Mouse (Mus musculus): Measurements from ENCODE around the gene Izumo2.
"Not testable (repeated sequence)": the region's sequence is repeated elsewhere in the genome, so short reads cannot be mapped to it uniquely, and the experiment has no call there.

Gene Izumo2

GRCm38 (mm10) chr7:44701921-44702320 is 6.6 kb upstream of the Izumo2 start:
- DNase-seq, result peak; percentile 67 to 76

DNA sequence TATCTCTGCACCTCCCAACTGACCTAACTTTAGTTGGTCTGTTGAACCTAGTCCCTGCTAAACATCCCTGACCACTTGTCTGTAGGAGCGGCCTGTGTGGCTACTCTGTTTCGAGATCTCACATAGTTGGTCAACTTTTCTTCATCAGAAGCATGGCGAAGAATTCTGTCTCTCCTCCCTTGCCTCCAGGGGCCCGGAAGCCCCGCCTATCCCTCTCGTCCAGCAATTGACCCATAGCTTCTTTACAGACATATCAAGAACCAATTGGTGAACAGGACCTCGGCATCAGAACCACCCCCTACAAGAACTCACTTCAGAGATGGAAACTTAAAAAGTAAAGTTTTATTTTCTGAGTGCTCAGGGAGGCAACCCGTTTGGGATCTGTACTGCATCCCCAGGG is 5.6 kb upstream of the Izumo2 start:
- no peak for DNase-seq

DNA sequence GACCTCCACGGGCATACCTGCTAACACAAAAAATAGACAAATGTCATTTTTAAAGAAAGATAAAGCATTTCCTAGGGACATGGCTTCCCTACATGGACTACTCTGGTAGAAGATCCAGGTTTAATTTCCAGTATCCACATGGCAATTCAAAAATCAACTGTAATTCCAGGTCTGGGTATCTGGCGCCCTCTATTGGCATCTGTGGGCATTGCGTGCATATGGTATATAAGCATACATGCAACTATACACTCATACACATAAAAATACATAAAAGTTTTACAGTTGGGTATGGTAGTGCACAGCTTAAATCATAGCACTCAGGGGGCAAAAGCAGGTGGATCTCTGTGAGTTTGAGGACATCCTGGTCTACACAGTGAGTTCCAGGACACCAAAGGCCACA is 4.2 kb upstream of the Izumo2 start:
- DNase-seq, result peak; percentile 57 to 75

DNA sequence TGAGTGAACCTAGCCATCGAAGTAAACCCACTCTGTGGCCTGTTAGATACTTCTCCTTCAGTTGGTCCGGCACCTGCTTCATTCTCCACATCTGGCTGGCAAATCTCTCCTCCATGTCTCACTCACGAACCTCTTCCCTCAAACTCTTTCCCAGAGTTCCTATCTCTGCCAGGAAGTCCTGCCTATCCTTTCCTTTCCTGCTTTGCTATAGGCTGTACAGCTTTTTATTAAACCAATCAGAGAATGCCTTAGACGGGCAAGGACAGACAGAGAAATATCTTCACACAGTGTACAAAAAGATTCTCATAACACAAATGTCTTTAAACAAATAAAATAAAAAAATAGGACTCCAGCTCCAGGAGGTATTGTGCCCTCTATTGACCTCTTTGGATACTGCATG is 3.5 kb upstream of the Izumo2 start:
- DNase-seq, result no peak

- DNase-seq, result no peak
Measured at GRCm38 (mm10) chr7:44706322-44706721, 2.2 kb upstream of the Izumo2 start.

- no peak for DNase-seq
Measured at GRCm38 (mm10) chr7:44707169-44707675, 1.3 kb upstream of the Izumo2 start.

GRCm38 (mm10) chr7:44708093-44708492 is 449 bp upstream of the Izumo2 start:
- DNase-seq, result not testable (repeated sequence)

DNA sequence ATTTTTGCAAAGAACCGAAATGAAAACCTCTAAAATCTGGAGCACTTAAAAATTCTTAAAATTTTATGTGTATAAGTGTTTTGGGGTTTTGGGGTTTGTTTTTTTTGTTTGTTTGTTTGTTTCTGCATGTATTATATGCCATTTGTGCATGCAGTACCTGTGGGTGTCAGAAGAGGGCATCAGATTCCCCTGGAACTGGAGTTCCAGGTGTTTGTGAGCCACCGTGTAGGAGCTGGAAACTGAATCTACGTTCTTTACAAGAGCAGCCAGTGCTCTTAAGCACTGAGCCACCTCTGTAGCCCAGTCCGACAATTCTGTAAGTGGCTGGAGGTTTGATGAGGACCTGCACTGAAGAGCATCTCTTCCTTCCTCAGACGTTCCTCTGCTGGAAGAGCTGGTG is 1.3 kb downstream of the Izumo2 start:
- no peak for DNase-seq

DNA sequence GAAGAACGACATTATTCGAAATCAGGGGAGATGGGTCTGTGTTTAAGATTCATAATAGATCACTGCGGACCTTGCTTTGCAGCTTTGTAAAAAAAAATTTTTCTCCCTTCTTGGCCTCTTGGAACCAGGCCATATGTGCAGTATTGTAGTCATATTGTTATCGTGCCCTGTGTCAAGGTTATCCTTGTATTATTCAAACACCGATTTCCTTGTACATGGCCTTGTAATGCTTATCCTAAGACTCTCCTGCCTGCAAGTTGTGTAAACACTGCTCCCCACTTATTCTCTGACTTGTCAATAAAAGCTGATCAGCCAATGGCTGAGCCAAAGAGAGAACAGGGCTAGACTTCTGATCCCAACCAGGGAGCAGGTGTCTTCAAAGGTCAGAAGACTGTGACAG is 13.5 kb downstream of the Izumo2 start:
- DNase-seq, result no peak

DNA sequence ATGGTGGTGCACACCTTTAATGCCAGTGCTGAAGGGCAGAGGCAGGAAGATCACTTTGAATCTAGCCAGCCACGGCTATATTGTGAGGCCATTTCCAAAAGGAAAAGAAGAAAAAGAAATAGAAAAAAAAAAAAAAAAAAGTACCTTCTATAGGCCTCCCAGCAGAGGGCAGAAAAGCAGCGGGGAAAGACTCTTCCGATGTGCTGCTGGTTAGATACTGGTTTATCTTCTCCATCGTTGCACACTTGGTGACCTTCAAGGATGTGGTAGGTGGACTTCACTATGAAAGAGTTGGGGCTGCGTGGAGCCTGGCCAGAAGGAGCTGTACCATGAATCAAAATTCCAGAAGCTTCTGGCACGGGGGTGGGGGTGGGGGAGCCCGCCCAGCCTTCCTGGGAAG is 15.8 kb downstream of the Izumo2 start:
- DNase-seq, result peak in 1 of 2 experiments; percentile 29

DNA sequence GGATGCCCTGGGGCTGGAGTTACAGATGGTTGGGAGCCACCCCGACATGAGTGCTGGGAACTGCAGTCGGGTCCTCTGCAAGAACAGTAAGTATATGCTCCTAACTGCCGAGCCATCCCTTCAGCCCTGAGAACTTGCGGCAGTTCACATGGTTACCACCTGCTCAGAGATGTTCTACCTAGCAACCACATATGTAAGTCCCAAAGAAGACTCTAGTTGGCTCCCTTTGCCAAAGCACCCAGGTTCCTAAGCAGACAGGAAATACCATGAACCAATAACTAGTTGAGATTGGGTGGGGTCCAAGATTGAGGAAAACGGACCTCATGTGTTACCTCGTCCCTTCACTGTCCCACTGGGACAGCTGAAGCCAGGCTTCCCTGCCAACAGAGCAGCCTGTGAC is 17.8 kb downstream of the Izumo2 start:
- no peak for DNase-seq

DNA sequence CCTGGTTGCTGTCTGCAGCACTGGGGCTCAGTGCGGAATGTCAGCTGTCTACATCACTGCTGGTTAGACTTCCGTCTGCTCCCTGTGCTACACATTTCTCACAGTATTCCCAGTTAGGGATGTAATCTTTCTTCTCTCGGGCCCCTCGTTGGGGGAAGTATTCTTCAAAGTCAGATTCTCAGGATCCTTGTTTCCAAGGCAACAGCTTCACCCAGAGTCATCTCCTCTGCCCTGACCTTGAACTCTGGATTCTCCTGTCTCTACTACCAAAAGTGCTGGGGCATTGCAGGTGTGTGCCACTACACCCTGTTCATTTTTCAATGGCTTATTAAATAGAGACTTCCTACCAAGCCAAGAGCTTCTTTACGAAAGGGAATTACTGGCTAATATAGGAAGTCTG is 18.6 kb downstream of the Izumo2 start:
- DNase-seq, result no peak

DNA sequence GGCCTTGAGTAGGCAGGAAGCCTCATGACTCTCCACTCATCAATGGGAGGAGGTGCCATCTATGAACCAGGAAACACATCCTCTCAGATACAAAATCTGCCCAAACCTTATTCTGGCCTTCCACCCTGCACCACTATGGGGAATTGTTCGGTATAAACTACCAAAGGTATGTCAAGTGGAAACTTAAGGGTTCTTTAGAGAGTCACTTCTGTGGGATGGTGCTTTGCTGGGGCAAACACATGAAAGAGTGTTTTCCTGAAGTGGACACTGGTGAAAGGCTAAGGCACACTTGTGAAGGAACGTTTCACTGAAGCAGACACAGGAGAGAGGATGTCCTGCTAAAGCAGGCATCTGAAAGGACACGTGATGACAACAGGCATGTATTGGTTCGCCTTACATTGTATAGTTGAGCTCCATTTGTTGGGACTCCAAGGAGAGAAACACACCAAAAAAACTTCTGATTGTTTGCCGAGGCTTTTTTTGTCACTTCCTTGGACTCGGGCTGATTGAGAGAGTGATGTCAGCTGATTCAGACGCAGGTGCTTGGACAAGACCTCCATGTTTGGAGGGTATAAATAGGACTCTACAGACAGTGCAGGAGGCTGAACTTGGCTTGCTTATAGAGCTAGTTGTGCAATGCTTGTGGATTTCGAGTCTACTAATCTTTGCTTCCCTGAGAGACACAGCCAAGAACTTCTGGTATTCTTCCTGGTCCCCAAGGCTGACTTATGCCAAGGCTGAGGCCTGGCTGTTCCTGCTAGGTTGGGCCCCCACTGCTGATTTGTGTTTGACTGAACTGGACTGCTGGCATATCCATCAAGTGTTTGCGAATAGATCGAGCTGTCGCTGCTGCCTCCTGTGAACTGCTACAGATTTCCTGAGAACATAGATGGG is 19.8 kb downstream of the Izumo2 start:
- no peak for DNase-seq

DNA sequence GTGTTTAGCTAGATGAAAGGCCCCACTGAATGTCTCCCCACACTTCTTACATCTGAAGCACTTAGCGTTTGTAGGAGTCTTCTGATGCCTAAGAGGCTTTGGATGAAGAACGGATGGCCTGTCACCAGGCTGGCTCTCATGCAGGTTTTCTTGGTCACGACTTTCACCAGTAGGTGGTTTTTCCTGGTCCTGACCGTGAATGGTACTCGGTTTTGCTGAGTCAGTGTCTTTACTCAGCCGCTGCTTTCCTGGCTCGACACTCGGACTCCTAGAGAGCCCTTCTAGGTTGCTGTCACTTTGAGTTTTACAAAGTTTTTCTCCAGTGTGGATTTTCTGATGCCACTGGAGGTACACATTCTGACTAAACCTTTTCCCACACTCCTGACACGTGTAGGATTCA is 25.2 kb downstream of the Izumo2 start:
- no peak for DNase-seq

DNA sequence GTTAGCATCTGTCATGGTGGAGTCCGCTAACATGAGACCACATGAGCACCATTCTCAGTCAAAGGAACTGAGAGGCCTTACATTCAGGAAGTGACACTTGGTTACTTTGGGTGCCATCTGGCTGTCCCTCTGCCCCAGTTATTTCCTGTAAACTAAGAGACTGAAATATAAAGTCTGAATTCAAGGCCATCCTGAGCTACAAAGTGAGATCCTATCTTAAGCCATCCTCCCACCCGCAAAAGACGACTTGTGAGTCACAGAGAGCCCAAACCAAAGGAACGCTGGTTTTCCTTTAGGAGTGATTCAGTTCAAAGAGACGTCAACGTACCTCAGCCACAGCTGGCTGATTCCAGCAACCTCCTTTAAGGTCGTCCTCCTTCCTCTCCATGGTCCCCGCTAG is 32.8 kb downstream of the Izumo2 start:
- no peak for DNase-seq

DNA sequence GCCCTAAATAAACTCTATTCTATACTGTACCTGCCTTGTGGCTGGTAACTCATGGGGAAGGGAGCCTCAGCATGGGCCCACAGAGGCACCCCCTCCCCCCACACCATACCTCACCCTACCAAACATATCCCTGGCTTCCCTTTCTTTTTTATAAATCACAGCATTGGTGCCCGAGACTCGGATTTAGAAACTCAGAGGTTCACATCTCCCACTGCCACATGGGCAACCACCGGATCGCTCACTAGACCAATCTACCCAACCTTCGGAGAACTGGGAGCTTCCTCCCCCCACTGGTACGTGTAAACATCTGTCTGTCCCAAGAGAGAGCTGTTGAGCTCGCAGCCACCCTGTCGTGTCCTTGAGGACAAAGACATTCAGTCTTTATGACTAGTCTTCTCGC is 35.7 kb downstream of the Izumo2 start:
- DNase-seq, result no peak

DNA sequence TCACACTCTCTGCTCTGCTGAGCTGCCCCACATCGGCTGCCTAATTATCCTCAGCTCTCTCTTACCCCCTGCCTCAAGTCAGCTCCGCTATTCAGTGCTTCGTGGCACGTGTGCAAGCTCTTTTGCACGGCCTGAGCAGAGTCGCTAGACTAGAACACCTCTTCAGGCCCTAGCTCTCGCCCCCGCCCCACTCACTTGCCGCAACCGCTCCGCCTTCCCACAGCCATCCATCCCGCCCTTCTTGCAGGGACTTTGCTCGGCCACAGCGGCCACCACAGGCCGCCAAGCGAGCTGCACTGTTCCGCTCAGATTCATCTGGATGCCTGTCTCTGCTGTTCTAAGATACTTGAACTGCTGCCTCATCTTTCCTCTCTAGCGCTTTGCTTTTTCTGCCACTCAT is 36.5 kb downstream of the Izumo2 start:
- peak; percentile 78 to 88 for DNase-seq

DNA sequence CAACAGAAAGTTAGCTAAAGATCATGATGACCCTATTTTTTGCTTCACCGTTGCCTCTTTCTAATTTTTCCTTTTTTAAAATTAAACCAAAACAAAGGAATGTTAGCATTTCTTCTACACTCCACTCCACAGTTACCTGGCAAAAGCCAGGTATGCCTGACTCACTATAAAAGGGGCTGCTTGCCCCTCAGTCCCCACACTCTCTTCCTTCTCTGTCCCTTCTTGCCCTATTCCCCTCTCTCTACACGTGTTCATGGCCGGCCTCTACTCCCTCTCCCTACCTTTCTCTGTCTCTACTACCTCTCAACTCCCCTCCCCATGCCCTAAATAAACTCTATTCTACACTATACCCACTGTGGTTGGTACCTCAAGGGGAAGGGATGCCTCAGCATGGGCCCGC is 38.6 kb downstream of the Izumo2 start:
- DNase-seq, result no peak

GRCm38 (mm10) chr7:44748101-44749044 is 39.8 kb downstream of the Izumo2 start, which contains the start of gene Vrk3:
Gene Vrk3 (plus strand): TSS chr7:44748413.
- DNase-seq, result peak; percentile 94 to 95

- DNase-seq, result not testable (repeated sequence)
Measured at GRCm38 (mm10) chr7:44750950-44751349, 42.4 kb downstream of the Izumo2 start, which contains the start of gene Zfp473. Gene Zfp473 (minus strand): TSS chr7:44751050.

DNA sequence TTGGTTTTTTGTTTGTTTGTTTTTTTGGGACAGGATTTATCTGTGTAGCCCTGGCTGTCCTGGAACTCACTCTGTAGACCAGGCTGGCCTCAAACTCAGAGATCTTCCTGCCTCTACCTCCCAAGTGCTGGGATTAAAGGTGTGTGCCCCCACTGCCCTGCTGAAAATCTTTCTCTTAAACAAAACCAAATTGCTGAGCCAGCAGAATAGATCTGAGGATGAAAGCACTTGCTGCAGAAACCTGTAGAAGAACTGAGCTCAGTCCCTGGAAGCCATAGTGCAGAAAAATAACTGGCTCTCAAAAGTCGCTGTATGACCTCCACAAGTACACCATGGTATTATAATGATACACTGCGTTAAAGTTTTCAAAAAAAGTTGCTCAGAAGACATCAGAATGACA is 48.6 kb downstream of the Izumo2 start:
- DNase-seq, result no peak

- DNase-seq, result no peak
Measured at GRCm38 (mm10) chr7:44760366-44760765, 51.8 kb downstream of the Izumo2 start.

- DNase-seq, result no peak
Measured at GRCm38 (mm10) chr7:44768129-44768528, 59.6 kb downstream of the Izumo2 start.
